Mouse (Mus musculus): ENCODE results near the gene Glo1. TPM values are rescaled to one million over a fixed set of nuclear protein-coding genes. Genes with fewer than 3 reads are reported as not detected.
A peak's percentile ranks its signal among the peaks of the same experiment; 100 is the strongest.

The Glo1 gene
- polyA plus RNA-seq, 1 experiment from 2014 or later = 210 TPM

DNA sequence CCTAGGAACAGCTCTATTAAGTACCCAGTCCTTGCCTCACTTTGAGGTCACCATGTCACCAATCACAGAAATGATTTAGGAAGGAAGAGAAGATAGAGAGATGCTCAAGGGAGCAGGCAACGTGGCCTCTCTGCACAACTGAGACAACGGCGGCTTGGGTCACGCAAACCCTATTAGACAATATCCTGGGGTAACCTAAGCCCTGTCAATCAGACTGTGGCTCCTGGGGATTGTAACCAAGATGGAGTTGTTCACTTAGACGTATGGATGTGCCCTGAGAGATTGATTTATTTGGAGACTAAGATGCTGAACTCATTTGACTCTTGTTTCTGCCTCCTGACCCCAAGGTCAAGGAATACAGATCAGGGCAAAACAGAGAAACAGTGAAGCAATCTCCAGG is 32.3 kb downstream of the Glo1 start:
- no peak overlapping the region for H3K27ac ChIP-seq (replicated peaks)
- DNase-seq (ENCODE audit: low spot score) = peak; percentile 38
- no peaks in the 10 kb centered on the region for H3K27me3 ChIP-seq (replicated peaks; ENCODE audit: low read depth, poor library complexity, severe bottlenecking)
- 35% methylated on average over 5 of the region's 5 CpGs for WGBS
- 0 out of 2 replicates have a peak, but pooled peaks cover 6% of the 10 kb centered on the region for H3K9me3 ChIP-seq
- peaks cover 13% of the 10 kb centered on the region for H3K4me1 ChIP-seq
- H3K36me3 ChIP-seq (replicated peaks) = peaks cover 74% of the 10 kb centered on the region
- no peak overlapping the region for H3K4me3 ChIP-seq

GRCm38 (mm10) chr17:30590417-30591198 is 36.1 kb downstream of the Glo1 start:
- H3K27me3 ChIP-seq (replicated peaks; ENCODE audit: low read depth, poor library complexity, severe bottlenecking) = no peaks in the 10 kb centered on the region
- peaks cover 36% of the 10 kb centered on the region for H3K36me3 ChIP-seq (replicated peaks)
- 63% methylated on average over 17 of the region's 17 CpGs for WGBS
- no peaks in the 10 kb centered on the region for H3K9me3 ChIP-seq
- H3K27ac ChIP-seq (replicated peaks) = no peak overlapping the region
- DNase-seq (ENCODE audit: low spot score) = peak; percentile 60
- no peak overlapping the region for H3K4me3 ChIP-seq
- H3K4me1 ChIP-seq = peaks cover 13% of the 10 kb centered on the region

DNA sequence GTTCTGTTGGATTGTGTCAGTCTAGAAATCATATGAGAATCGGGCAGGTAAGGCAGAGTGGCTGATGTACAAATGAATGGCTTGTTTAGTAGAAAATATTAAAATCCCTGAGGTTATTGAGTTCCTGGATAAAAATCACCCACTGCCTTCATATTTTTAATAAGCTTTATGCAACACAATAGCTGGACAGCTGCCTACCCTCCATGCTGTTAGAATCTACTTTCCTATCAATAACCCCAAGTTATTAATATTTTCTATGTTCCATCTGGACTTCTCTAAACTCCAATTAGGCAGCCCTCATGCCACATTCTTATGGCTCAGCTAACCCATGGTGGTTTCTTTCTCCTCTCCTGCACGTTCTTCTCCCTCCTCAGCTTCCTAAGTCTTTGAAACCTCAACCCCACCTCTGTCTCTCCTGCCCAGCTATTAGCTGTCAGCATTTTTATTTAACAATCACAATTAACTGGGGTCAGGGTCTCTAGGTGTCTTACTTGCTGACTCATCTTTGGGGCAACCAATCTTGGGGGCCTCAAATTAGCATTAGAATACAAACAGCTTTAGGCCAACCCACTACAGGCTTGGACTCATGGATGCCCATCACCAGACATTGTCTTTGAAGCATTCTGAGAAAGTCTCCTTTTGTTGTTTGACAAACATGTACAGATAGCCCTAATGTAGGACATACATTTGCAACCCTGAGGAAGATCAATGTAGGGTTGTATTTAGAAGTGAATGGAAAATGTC is 43.2 kb downstream of the Glo1 start:
- Histone ChIP-seq H3K4me1 (no peaks in the 10 kb centered on the region), H3K27ac (replicated peaks) (no peak overlapping the region), H3K36me3 (replicated peaks) (no peaks in the 10 kb centered on the region), H3K4me3 (no peak overlapping the region), H3K9me3 (no peaks in the 10 kb centered on the region), H3K27me3 (replicated peaks; ENCODE audit: low read depth, poor library complexity, severe bottlenecking) (no peaks in the 10 kb centered on the region)
- DNase-seq (ENCODE audit: low spot score) = no peak
- 83% methylated on average over 2 of the region's 2 CpGs for WGBS

GRCm38 (mm10) chr17:30582313-30582712 is 44.4 kb downstream of the Glo1 start:
- 77% methylated on average over 3 of the region's 3 CpGs for WGBS
- DNase-seq (ENCODE audit: low spot score) = no peak
- Histone ChIP-seq H3K27ac (replicated peaks) (no peak overlapping the region), H3K9me3 (no peaks in the 10 kb centered on the region), H3K4me3 (no peak overlapping the region), H3K36me3 (replicated peaks) (no peaks in the 10 kb centered on the region), H3K27me3 (replicated peaks; ENCODE audit: low read depth, poor library complexity, severe bottlenecking) (no peaks in the 10 kb centered on the region), H3K4me1 (peaks cover 3% of the 10 kb centered on the region; the same call in 1 of the 2 replicates)

DNA sequence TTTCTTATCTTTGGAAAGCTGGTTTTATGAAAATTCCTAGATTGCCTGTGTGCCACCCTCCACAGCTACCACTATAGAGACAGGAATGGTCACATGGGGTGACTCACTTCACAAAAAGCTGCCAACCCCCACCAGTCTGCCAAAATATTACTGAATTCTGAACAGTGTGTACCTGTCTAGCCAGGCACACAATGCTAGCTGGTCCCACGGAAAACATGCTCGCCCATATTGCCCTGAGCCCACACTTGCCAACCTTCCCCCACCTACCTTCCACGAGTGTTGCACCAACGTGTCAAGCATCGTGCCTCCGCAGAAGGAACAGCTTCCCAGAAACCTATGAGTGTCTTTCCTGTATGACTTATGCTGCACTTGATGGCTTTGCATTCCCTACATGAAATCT is 45.5 kb downstream of the Glo1 start:
- H3K27me3 ChIP-seq (replicated peaks; ENCODE audit: low read depth, poor library complexity, severe bottlenecking) = no peaks in the 10 kb centered on the region
- no peaks in the 10 kb centered on the region for H3K9me3 ChIP-seq
- no peak for DNase-seq (ENCODE audit: low spot score)
- 84% methylated on average over 6 of the region's 6 CpGs for WGBS
- H3K27ac ChIP-seq (replicated peaks) = no peak overlapping the region
- H3K4me1 ChIP-seq = peaks cover 14% of the 10 kb centered on the region
- H3K36me3 ChIP-seq (replicated peaks) = no peaks in the 10 kb centered on the region
- no peak overlapping the region for H3K4me3 ChIP-seq

DNA sequence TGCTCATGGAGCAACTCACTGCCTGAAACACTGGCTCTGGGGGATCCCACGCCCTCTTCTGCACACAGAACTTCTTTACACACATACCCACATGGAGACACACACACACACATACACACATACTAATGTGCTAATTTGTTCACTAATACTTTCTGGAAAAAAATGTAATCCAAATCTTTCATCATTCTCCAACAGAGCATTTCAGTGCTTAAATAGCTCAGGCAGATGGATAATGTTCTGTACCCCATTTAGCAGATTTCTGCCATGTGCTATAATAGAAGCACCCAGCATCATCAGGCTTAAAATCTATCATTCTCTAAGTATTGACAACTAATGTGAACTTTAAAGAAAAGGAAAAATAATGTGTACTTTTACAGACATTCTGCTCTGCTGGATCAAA is 45.9 kb downstream of the Glo1 start:
- WGBS = 73% methylated on average over 1 of the region's 1 CpGs
- no peak for DNase-seq (ENCODE audit: low spot score)
- Histone ChIP-seq H3K4me1 (peaks cover 15% of the 10 kb centered on the region), H3K27me3 (replicated peaks; ENCODE audit: low read depth, poor library complexity, severe bottlenecking) (no peaks in the 10 kb centered on the region), H3K4me3 (no peak overlapping the region), H3K27ac (replicated peaks) (no peak overlapping the region), H3K9me3 (no peaks in the 10 kb centered on the region), H3K36me3 (replicated peaks) (no peaks in the 10 kb centered on the region)

GRCm38 (mm10) chr17:30576946-30577345 is 49.7 kb downstream of the Glo1 start:
- H3K4me1 ChIP-seq = peaks cover 33% of the 10 kb centered on the region
- 66% methylated on average over 12 of the region's 12 CpGs for WGBS
- H3K27me3 ChIP-seq (replicated peaks; ENCODE audit: low read depth, poor library complexity, severe bottlenecking) = no peaks in the 10 kb centered on the region
- H3K4me3 ChIP-seq = peak overlapping the region; percentile 79
- H3K27ac ChIP-seq (replicated peaks) = peak overlapping the region; percentile 92
- DNase-seq (ENCODE audit: low spot score) = no peak
- no peaks in the 10 kb centered on the region for H3K36me3 ChIP-seq (replicated peaks)
- H3K9me3 ChIP-seq = no peaks in the 10 kb centered on the region

DNA sequence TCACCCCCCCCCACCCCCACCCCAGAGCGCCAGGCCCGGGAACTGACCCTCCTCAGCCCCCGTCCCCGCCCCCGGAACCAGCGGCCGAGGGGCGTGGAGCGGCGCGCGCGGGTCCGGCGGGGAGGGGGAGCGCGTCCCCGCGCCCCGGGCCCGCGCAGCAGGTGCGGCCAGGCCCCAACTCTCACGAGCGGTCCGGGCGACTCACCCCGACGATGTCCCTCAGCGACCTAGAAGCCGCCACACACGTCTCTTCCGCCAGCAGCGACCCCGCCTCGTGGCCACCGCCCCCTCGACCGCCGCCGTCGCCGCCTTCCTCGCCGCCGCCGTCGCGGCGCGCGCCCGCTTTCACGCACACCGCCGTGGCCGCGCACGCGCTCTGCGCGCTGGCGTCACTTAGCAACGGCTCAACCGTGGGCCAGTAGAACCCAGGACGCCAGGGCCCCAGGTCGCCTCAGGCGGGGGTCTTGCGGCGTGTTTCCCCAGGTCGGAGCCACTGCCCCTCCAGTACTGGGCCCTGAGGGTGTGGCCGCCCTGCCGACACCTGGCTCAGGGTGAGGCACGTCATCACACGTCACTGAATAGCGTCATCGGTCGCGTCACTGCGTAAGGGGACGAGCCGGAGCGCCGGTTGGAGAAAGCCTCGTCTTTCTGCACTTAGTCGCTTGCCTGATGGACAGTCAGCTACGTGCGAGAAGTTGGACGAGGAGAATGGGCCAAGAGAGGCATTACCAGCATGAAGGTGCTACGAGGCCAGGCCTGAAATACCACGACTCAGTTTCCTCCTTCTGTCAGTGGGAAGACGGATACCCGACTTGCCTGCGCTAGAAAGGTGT is 50.5 kb downstream of the Glo1 start, which contains the start of gene Btbd9:
TSS of gene Btbd9 (minus strand) at position 548 of the 833 bp plus-strand sequence.
- H3K27me3 ChIP-seq (replicated peaks; ENCODE audit: low read depth, poor library complexity, severe bottlenecking) = no peaks in the 10 kb centered on the region
- H3K4me3 ChIP-seq = peak within 1 kb of the TSS; percentile 79
- peak; percentile 91 for DNase-seq (ENCODE audit: low spot score)
- no peaks in the 10 kb centered on the region for H3K9me3 ChIP-seq
- peak within 1 kb of the TSS; percentile 92 for H3K27ac ChIP-seq (replicated peaks)
- under 1% methylated on average over 94 of the region's 94 CpGs for WGBS
- peaks cover 33% of the 10 kb centered on the region for H3K4me1 ChIP-seq
- H3K36me3 ChIP-seq (replicated peaks) = no peaks in the 10 kb centered on the region

DNA sequence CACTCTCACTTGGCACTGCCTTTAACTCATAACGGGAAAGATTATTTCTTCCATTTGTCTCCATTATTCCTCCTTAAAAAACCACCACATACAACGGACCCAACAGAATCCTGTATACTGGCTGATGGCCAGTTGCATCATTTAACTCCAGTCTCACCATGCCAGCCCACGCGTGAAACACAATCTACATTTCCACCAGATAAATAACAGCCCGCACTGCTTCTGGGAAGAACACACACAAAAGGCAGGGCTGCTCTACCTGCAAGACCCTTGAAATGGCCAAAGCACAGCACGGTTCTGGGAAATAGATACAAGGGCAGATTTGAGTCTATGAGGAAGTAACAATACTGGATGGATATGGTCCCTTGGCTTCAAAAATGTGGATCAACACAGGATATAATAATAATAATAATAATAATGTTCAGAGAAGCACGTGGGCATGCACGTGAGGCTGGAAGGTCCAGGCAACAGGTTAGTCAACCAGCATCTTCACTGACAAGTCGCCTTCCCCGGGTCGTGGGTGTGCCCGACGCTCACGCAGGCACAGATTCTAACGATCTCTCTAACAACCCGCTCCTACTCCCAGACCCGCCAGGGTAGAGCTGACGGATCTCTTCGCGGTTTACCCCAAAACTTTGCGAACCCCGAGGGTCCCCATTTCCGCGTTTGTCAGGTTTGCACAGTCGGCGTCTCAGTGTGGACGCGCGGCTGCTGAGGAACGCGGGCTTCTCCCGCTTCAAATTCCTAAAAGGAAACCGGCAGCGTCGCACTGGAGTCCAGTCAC is 51.4 kb downstream of the Glo1 start:
- peaks cover 33% of the 10 kb centered on the region for H3K4me1 ChIP-seq
- H3K4me3 ChIP-seq = peak overlapping the region; percentile 79
- no peak for DNase-seq (ENCODE audit: low spot score)
- no peaks in the 10 kb centered on the region for H3K9me3 ChIP-seq
- H3K27ac ChIP-seq (replicated peaks) = peak overlapping the region; percentile 92
- 9% methylated on average over 35 of the region's 35 CpGs for WGBS
- H3K36me3 ChIP-seq (replicated peaks) = no peaks in the 10 kb centered on the region
- H3K27me3 ChIP-seq (replicated peaks; ENCODE audit: low read depth, poor library complexity, severe bottlenecking) = no peaks in the 10 kb centered on the region

DNA sequence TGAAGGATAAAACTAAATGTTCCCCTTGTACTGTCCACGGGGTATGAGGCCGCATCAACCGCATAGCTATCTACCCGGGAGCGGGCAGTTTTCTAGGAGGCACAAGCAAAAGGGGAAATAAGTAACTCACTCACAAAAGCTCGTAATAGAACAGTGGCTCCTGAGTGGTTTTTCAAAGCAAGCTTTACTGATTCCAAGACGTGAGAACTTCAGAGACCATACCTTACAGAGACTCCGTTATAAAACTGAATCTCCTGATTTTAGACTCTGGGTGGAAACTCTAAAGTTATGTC is 51.9 kb downstream of the Glo1 start:
- DNase-seq (ENCODE audit: low spot score) = no peak
- Histone ChIP-seq H3K4me3 (peak overlapping the region; percentile 79), H3K27me3 (replicated peaks; ENCODE audit: low read depth, poor library complexity, severe bottlenecking) (no peaks in the 10 kb centered on the region), H3K27ac (replicated peaks) (no peak overlapping the region), H3K4me1 (peaks cover 33% of the 10 kb centered on the region), H3K36me3 (replicated peaks) (no peaks in the 10 kb centered on the region), H3K9me3 (no peaks in the 10 kb centered on the region)
- 84% methylated on average over 8 of the region's 8 CpGs for WGBS

GRCm38 (mm10) chr17:30573990-30574782 is 52.5 kb downstream of the Glo1 start:
- H3K4me3 ChIP-seq = peak overlapping the region; percentile 79; the same call in 1 of the 2 replicates
- peaks cover 33% of the 10 kb centered on the region for H3K4me1 ChIP-seq
- no peaks in the 10 kb centered on the region for H3K27me3 ChIP-seq (replicated peaks; ENCODE audit: low read depth, poor library complexity, severe bottlenecking)
- H3K9me3 ChIP-seq = no peaks in the 10 kb centered on the region
- no peak overlapping the region for H3K27ac ChIP-seq (replicated peaks)
- 68% methylated on average over 8 of the region's 8 CpGs for WGBS
- no peak for DNase-seq (ENCODE audit: low spot score)
- no peaks in the 10 kb centered on the region for H3K36me3 ChIP-seq (replicated peaks)

Data from embryonic facial prominence, embryonic 10.5 days (tissue).